Mouse (Mus musculus) 416B (cell line): ENCODE measurements at regions not wholly inside any gene's neighbourhood (a gene's known extent, or its start where the extent isn't known, plus 50 kb on each side); places are given as distances from the start of the nearest gene placed in this dataset.

Experiments
- DNase-seq: peaks from one replicate; pipeline ENCODE4 v3.0.0; 2011; ENCODE audit warnings: low read depth

GRCm38 (mm10) chr17:51258316-51258715 lies 79.2 kb upstream of the Tbc1d5 start:
- peak; percentile 89 for DNase-seq

DNA sequence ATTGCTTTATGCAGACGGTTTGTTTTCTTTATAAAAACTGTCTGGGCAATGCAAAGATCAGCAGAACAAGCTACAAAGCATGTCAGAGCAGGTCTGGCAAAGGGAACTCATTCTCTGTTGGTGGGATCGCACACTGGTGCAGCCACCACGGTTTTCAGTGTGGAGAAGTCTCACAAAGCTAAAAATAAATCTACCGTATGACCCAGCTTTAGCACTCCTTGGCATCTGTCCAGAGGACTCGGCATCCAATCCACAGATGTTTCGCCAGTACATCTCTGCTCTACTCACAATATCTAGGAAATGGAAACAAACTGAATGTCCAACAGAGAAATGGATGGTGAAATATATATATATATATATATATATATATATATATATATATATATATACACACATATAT lies 69.4 kb upstream of the Tbc1d5 start:
- no peak for DNase-seq

DNA sequence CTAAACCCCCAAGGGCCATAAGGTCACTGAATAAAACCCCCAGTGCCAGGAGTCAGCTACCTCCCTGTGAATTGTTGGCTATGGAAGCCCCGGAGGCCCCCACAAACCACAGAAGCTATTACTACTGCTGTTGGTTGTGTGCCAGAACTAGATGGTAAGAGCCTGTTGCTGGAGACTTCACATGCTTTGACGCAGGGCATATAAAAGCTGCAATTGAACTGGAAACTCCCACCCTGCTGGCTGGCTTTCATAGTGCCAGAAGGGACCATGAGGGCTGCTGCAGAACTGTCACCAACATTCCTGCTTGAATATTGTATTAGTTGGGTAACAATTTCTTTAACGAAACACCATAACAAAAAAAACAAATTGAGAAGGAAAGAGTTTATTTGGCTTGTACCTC lies 66.9 kb upstream of the Tbc1d5 start:
- DNase-seq, result peak; percentile 16

DNA sequence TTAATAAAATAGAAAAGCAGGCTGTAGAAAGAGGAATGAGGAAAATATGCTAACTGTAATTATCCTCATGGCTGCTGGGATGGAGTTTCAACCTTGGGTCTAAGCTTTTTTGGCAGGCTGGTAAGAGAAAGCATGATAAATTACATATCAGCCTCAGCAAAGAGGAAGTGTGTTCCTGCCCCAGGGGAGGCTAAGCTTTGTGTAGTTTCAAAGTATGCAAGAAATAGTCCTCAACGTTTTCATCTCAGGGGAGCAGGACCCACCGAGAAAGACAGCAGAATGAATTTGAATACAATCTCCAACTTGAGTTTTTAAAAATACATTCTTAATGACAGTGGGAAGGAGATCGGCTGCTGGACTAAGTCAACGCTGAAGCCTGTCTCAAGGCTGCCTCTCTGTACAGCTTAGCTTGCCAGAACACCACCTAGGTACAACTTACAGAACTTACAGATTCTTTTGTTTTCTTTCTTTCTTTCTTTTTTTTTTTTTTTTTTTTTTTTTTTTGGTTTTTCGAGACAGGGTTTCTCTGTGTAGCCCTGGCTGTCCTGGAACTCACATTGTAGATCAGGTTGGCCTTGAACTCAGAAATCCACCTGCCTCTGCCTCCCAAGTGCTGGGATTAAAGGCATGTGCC lies 61.3 kb upstream of the Tbc1d5 start:
- DNase-seq, result no peak

DNA sequence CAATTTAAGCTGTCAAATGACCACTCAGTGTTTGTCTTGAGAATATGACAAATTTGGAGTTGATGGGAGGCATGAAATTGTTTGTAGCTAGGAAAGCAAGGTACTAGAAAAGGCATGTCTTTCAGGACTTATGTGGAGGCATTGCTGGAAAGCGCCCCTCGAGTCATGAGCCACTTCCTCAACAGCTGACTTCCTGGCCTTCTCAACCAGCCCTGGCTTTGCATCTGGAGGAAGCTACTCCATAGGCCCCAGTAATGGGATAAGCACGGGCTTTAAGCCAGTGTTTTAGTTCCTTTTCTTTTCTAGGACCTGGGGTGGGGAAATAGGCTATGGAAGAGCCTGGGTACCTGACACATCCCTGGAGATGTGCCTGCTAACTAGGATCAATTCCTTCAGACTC lies 60.3 kb upstream of the Tbc1d5 start:
- peak; percentile 65 for DNase-seq
